Mouse (Mus musculus): ENCODE data around the gene Homer3.

Gene Homer3

GRCm38 (mm10) chr8:70285304-70285703 lies 2.7 kb downstream of the Homer3 start:
- no peak for DNase-seq

- no peak for DNase-seq
Observed at GRCm38 (mm10) chr8:70286737-70287136, 4.1 kb downstream of the Homer3 start.

- DNase-seq = no peak
Observed at GRCm38 (mm10) chr8:70293988-70294405, 11.4 kb downstream of the Homer3 start.

- no peak for DNase-seq
Observed at GRCm38 (mm10) chr8:70300881-70301280, 18.3 kb downstream of the Homer3 start.

- peak; percentile 97 for DNase-seq
Observed at GRCm38 (mm10) chr8:70302358-70302890, 19.8 kb downstream of the Homer3 start, which contains the start of the genes Ddx49 and Cope. Gene Ddx49 (minus strand): TSS chr8:70302489. Gene Cope (plus strand): TSS chr8:70302518.

DNA sequence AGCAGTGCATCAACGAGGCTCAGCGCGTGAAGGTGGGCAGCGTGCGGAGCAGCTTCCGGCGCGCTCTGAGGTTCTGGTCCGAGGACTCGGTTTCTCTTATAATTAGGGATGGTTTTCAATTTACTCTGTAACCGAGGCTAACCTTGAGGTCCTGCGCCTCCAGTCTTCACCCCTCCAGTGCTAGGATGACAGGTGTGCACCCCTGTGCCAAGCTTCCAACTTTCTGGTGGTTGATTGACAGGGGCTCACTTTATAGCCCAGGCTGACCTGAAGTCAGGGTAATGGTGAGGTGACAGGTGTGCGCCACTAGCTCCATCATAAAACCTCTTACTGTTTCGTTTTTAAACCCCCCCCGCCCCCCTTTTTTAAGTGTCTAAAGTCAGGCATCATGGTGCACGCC lies 20.3 kb downstream of the Homer3 start:
- no peak for DNase-seq

- DNase-seq = no peak
Observed at GRCm38 (mm10) chr8:70309311-70309710, 26.7 kb downstream of the Homer3 start.

DNA sequence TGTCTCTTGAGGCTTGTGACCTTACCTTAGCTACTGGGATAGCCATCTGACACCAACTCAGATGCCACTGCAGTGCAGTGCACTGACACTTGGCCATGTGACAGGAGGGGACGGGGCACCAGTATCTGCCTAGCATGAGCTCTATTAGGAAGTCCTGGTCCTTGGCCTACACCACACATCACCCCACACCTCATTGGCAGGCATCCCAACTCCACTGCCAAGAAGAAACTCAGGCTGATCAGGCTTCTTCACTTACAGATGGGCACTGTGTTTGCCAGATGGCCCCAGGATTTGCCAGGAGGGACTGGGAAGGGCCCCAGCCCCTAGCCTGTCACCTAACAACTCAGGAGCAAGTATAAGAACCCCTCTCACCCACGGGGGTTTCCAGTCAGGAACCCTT lies 30.8 kb downstream of the Homer3 start:
- no peak for DNase-seq

DNA sequence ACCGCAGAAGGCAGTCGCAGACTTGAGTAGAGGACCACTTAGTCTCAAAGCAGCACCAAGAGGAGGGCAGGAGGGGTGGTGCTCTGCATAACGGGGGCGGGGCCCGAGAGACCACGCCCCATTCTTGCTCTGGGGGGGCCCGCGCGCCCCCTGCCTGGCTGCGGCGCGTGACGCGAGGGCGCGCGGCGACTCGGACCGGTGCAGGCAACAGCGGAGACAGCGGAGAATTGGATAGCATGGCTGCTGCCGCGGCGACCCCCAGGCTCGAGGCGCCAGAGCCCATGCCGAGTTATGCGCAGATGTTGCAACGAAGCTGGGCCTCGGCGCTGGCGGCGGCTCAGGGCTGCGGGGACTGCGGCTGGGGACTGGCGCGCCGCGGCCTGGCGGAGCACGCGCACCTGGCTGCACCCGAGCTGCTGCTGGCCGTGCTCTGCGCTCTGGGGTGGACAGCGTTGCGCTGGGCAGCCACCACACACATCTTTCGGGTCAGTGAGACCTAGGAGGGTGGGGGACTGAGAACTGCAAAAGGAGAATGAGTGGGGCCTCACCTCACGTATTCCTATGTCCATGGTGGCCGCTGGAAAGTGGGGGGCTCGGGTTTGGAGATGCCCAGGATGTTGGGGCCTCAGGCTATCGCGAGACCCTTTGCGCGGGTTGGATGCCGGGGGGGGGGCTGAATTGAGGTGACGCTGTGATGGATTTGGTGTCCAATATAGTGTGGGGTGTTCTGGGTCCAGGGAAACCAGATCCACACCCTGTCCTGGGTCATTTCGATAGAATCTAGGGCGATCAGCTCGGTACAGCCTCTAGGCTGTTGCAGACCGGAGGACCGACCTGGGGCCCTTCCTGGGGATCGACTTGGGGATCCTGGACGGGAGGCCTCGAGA lies 33.2 kb downstream of the Homer3 start, which contains the start of gene Cers1:
Gene Cers1 (plus strand): TSS at position 152 of the 887 bp plus-strand sequence.
- peak; percentile 81 for DNase-seq

- DNase-seq = peak; percentile 76
Observed at GRCm38 (mm10) chr8:70316511-70317504, 34.2 kb downstream of the Homer3 start.

DNA sequence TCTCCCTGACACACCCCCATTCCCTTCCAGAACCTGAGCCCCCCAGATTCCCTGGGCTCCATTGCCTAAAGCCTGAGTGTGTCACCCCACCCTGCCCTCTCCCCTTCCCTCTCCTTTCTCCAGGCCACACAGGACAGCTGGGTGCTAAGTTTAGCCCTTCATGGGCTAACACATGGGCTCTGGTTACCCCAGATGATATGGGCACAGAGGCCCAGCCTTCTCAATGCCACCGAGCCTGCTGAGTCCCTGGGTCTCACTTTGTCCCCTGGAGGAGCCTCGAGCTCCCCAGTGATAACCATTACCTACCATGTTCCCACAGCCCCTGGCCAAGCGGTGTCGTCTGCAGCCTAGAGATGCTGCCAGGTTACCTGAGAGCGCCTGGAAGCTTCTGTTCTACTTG lies 35.2 kb downstream of the Homer3 start:
- DNase-seq = no peak

GRCm38 (mm10) chr8:70323716-70324115 lies 41.1 kb downstream of the Homer3 start:
- DNase-seq = no peak

GRCm38 (mm10) chr8:70327512-70327911 lies 44.9 kb downstream of the Homer3 start:
- DNase-seq = no peak

GRCm38 (mm10) chr8:70329124-70329834 lies 46.7 kb downstream of the Homer3 start, which contains the start of gene Gdf1:
Gene Gdf1 (plus strand): TSS chr8:70329817.
- DNase-seq = no peak

GRCm38 (mm10) chr8:70329835-70330740 lies 47.5 kb downstream of the Homer3 start:
- DNase-seq = no peak

GRCm38 (mm10) chr8:70330741-70331364 lies 48.2 kb downstream of the Homer3 start:
- DNase-seq = peak; percentile 72

DNA sequence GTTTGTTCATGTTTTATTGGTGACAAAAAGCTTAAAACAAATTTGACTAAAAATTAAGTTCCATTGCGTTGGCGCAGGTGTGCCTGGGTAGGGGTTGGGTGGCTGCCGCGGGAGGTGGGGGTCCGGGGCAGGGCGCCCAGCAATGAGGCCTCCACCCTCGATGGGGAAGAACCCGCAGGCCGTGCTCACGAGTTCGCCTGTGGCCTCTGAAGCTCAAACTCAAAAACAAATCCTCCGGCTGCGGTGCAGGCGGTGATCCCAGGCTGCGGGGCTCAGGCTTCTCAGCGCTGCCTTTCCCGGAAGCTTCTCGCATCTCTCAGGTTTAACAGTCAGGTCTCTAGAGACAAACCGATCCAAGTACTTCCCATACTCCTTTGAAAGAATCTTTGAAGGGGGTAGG lies 48.9 kb downstream of the Homer3 start:
- DNase-seq = no peak

DNA sequence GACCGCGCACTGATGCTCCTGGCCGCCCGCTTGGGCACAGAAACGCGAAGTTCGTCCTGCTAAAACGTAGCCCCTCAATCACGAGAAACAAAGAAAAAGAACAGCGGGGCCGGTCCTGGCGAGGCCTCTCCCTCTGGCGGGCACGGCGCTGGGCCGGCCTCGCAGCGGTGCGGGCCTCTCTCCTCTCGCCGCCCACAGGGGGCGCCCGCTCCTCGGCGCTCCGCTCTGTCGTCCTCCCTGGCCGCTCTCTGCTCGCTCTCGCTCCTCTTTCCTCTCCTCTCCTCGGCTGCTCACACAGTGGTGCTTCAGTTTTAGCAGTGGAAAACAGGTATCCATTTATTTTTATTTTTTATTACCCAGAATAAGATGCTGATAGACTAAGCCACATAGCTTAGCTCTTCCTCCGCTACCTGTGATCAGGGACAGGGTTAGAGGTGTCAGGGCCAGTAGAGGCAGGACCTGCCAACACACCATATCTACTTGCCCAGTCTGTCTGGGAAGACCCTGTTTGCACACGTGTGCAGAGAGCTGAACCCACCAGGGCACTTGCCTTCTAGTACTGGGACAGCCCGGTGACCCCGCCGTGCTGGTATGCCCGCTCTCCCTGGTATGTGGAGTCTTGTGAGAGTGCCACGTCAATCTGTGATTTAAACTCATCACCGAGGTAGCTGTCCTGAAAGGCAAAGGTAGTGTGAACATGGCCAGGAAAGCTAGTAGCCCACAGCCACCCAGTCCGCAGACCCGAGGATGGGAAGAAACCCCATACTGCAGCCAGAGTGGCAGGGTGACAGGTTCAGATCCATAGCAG lies 49.6 kb downstream of the Homer3 start:
- DNase-seq = peak; percentile 83

DNA sequence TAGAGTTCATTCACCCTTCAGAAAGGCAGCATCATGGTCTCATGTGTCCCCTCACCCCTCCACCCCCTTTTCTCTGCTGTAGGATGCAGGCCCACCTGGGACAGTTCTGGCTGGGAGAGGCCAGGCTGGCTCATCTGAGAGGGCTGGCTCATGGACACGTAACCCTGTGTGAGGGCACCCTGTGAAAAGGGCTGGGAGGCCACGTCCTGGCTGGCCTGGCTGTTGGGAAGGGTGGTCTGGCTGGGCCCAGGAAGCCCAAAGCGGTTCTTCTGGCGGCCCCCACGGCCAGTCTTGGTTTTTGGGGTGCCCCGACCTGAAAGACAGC lies 50.2 kb downstream of the Homer3 start:
- no peak for DNase-seq

- no peak for DNase-seq
Observed at GRCm38 (mm10) chr8:70338931-70339330, 56.3 kb downstream of the Homer3 start.
